In the genomic region with DNA sequence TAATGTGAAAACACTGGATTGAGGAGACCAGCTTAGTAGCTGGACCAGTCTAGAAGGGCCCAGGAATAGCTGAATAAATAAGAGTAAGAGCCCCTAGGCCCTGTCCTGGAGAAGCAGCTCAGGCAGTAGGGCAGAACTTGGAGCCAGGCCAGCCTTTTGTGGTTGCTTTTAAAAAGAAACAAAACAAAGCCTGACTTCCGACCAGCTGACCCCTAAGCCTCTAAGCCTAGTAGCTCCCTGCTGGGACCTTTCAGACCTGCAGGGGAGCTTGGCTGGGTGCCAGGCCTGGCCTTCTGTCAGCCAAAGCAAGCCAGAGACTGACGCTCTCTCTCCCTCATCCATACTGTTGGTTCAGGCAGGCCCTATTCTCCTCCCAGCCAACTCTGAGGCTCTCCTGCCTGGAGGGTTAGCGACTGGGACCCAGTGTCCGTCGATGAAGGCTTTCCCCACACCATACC, we compare ENCODE assay signal across 8 mouse cellular contexts.
DNase-seq lines count a peak whose midpoint lies in the region; ATAC-seq and TF ChIP-seq lines count a peak whose summit lies in the region.

No protein-coding gene starts in this region.

- no peaks in the 10 kb centered on the region for H3K27me3 ChIP-seq in embryonic facial prominence, embryonic 15.5 days
- H3K27me3 ChIP-seq in heart, embryonic 11.5 days (ENCODE audit: control insufficient read depth, insufficient read depth, low read length) = no peaks in the 10 kb centered on the region
- no peaks in the 10 kb centered on the region for H3K27me3 ChIP-seq in kidney, embryonic 16.5 days (ENCODE audit: insufficient read depth, low read length)
- no peaks in the 10 kb centered on the region for H3K27me3 ChIP-seq in liver, adult 2 months (ENCODE audit: control insufficient read depth, insufficient read depth, low read length)

- DNase-seq in thymus, postnatal 4 days = peak; percentile 40
- no peak for DNase-seq in thymus, postnatal 10 days (ENCODE audit: low spot score in 2 of 2)
- DNase-seq in liver, adult 2 months (ENCODE audit: extremely low read depth, low read depth, low spot score) = no peak
- peak; percentile 7 to 18 for DNase-seq in monocyte, adult 2 months (ENCODE audit: low read depth in 1 of 2, low spot score in 2 of 2)
- DNase-seq in spleen, postnatal 10 days (ENCODE audit: low spot score in 2 of 2) = peak; percentile 41 to 81

- no peak overlapping the region for H3K27ac ChIP-seq in embryonic facial prominence, embryonic 15.5 days (replicated peaks)
- peak overlapping the region; percentile 46; the same call in 1 of the 2 replicates for H3K27ac ChIP-seq in heart, embryonic 11.5 days (ENCODE audit: low read depth, low read length)
- H3K27ac ChIP-seq in kidney, embryonic 16.5 days (ENCODE audit: low read length) = peak overlapping the region; percentile 44; the same call in 1 of the 2 replicates
- no peak overlapping the region for H3K27ac ChIP-seq in liver, adult 2 months (replicated peaks; ENCODE audit: insufficient read depth, low read depth, low read length)

- no peak overlapping the region for H3K4me3 ChIP-seq in embryonic facial prominence, embryonic 15.5 days (replicated peaks)
- no peak overlapping the region for H3K4me3 ChIP-seq in heart, embryonic 11.5 days (ENCODE audit: low read depth, low read length)
- no peak overlapping the region for H3K4me3 ChIP-seq in kidney, embryonic 16.5 days (ENCODE audit: low read length)
- no peak overlapping the region for H3K4me3 ChIP-seq in liver, adult 2 months (ENCODE audit: insufficient read depth, low read depth, low read length)

- H3K9me3 ChIP-seq in embryonic facial prominence, embryonic 15.5 days (replicated peaks) = no peaks in the 10 kb centered on the region; the same call in 1 of the 2 replicates
- 0 out of 2 replicates have a peak, but pooled peaks cover 2% of the 10 kb centered on the region for H3K9me3 ChIP-seq in heart, embryonic 11.5 days (replicated peaks; ENCODE audit: control insufficient read depth, low read length)
- H3K9me3 ChIP-seq in kidney, embryonic 16.5 days (ENCODE audit: low read length) = peaks cover 8% of the 10 kb centered on the region; the same call in 1 of the 2 replicates

- H3K9ac ChIP-seq in embryonic facial prominence, embryonic 15.5 days = no peak overlapping the region
- H3K9ac ChIP-seq in heart, embryonic 11.5 days (ENCODE audit: low read depth, low read length) = peak overlapping the region; percentile 46; the same call in 1 of the 2 replicates
- no peak overlapping the region for H3K9ac ChIP-seq in kidney, embryonic 16.5 days (replicated peaks; ENCODE audit: low read length)
- H3K9ac ChIP-seq in liver, adult 2 months (ENCODE audit: low read depth, low read length) = no peak overlapping the region

- no peak for TF ChIP-seq POLR2A in liver, adult 2 months (IDR thresholded peaks at IDR 0.05; ENCODE audit: extremely low read depth, insufficient read depth, low read length)

- H3K4me2 ChIP-seq in embryonic facial prominence, embryonic 15.5 days (replicated peaks) = no peak overlapping the region
- no peak overlapping the region for H3K4me2 ChIP-seq in heart, embryonic 11.5 days
- H3K4me2 ChIP-seq in kidney, embryonic 16.5 days (replicated peaks; ENCODE audit: low read depth, low read length) = no peak overlapping the region

- peaks cover 24% of the 10 kb centered on the region for H3K4me1 ChIP-seq in embryonic facial prominence, embryonic 15.5 days
- peaks cover 17% of the 10 kb centered on the region for H3K4me1 ChIP-seq in heart, embryonic 11.5 days (ENCODE audit: control insufficient read depth, insufficient read depth, low read length)
- H3K4me1 ChIP-seq in kidney, embryonic 16.5 days (ENCODE audit: insufficient read depth, low read length) = peaks cover 26% of the 10 kb centered on the region
- no peaks in the 10 kb centered on the region for H3K4me1 ChIP-seq in liver, adult 2 months (ENCODE audit: control insufficient read depth, insufficient read depth, low read length)

- 16% methylated on average over 5 of the region's 5 CpGs for WGBS in embryonic facial prominence, embryonic 15.5 days
- WGBS in heart, embryonic 11.5 days (ENCODE audit: insufficient replicate concordance) = 12% methylated on average over 5 of the region's 5 CpGs
- WGBS in kidney, embryonic 16.5 days = 25% methylated on average over 5 of the region's 5 CpGs
- 24% methylated on average over 5 of the region's 5 CpGs for WGBS in liver, adult 2 months

- peak; percentile 69 for ATAC-seq in embryonic facial prominence, embryonic 15.5 days (ENCODE audit: insufficient number of reproducible peaks, low FRiP score, low TSS enrichment, low read depth)
- peak; percentile 73 for ATAC-seq in heart, embryonic 11.5 days (replicated peaks; ENCODE audit: insufficient number of reproducible peaks, low FRiP score, low TSS enrichment)
- peak; percentile 89 for ATAC-seq in kidney, embryonic 16.5 days (ENCODE audit: low FRiP score, low TSS enrichment)

- 0 out of 2 replicates have a peak, but pooled peaks cover 3% of the 10 kb centered on the region for H3K79me2 ChIP-seq in liver, adult 2 months (ENCODE audit: control insufficient read depth, insufficient read depth, low read length)

- H3K36me3 ChIP-seq in embryonic facial prominence, embryonic 15.5 days = no peaks in the 10 kb centered on the region
- H3K36me3 ChIP-seq in heart, embryonic 11.5 days (ENCODE audit: control insufficient read depth, insufficient read depth, low read length) = peaks cover 2% of the 10 kb centered on the region; the same call in 1 of the 2 replicates
- H3K36me3 ChIP-seq in kidney, embryonic 16.5 days (ENCODE audit: insufficient read depth, low read length) = 0 out of 2 replicates have a peak, but pooled peaks cover 4% of the 10 kb centered on the region
- no peaks in the 10 kb centered on the region for H3K36me3 ChIP-seq in liver, adult 2 months (ENCODE audit: control insufficient read depth, insufficient read depth, low read length)

- TF ChIP-seq CTCF in liver, adult 2 months (IDR thresholded peaks at IDR 0.05; ENCODE audit: low read depth, low read length) = 0 out of 2 replicates have a peak, but pooled peaks have one; percentile 19

Comparison
In these comparisons a context has a peak if more than half of its experiments do, and no peak if none do; other contexts are left out.
1. DNase-seq: peak in thymus, postnatal 4 days (single experiment), monocyte, adult 2 months (2 of 2) and spleen, postnatal 10 days (2 of 2); none in thymus, postnatal 10 days (0 of 2) and liver, adult 2 months (single experiment).
2. H3K27ac ChIP-seq: peak in heart, embryonic 11.5 days (single experiment) and kidney, embryonic 16.5 days (single experiment); none in embryonic facial prominence, embryonic 15.5 days (single experiment) and liver, adult 2 months (single experiment).
3. Peak in every context shown above with its lines, with median percentiles within 50 percentile points of each other: ATAC-seq.